Mouse (Mus musculus) kidney, postnatal 0 days (tissue): Measurements from ENCODE around the gene Stum. TPM values are rescaled to one million over a fixed set of nuclear protein-coding genes. Genes with fewer than 3 reads are reported as not detected.

Source experiments
- ATAC-seq: fragments of 200-750 bp; cut with Nextera tagmentation; replicated peaks from 2 replicates; pipeline ENCODE4 v1.8.0; 2017; ENCODE audit warnings: low read depth, moderate number of reproducible peaks, moderate TSS enrichment, moderate library complexity; ENCODE audit not compliant: low FRiP score
- DNase-seq: peaks from one replicate; pipeline ENCODE4 v3.0.0-alpha.2; 2016; ENCODE audit warnings: low spot score
- H3K27ac ChIP-seq: fragments of 300-500 bp; sonication (generic); 2 replicates; pipeline ENCODE4 v1.5.1; 2014; ENCODE audit warnings: mild to moderate bottlenecking
- H3K27me3 ChIP-seq: fragments of 300-500 bp; sonication (generic); 2 replicates; pipeline ENCODE4 v1.6.1; 2014; ENCODE audit warnings: low read length, mixed read lengths; ENCODE audit not compliant: insufficient read depth
- H3K36me3 ChIP-seq: fragments of 300-500 bp; sonication (generic); 2 replicates; pipeline ENCODE4 v1.6.1; 2014; ENCODE audit warnings: low read length, mixed read lengths; ENCODE audit not compliant: insufficient read depth
- H3K4me1 ChIP-seq: fragments of 300-500 bp; sonication (generic); replicated peaks from 2 replicates; pipeline ENCODE4 v1.6.1; 2014; ENCODE audit warnings: antibody characterized with exemption, low read length, mixed read lengths; ENCODE audit not compliant: insufficient read depth
- H3K4me2 ChIP-seq: fragments of 300-500 bp; sonication (generic); 2 replicates; pipeline ENCODE4 v1.6.1; 2014; ENCODE audit warnings: mild to moderate bottlenecking, low read length, moderate library complexity, mixed read lengths
- H3K4me3 ChIP-seq: fragments of 300-500 bp; sonication (generic); replicated peaks from 2 replicates; pipeline ENCODE4 v1.5.1; 2014; ENCODE audit warnings: low read depth, low read length
- H3K9ac ChIP-seq: fragments of 300-500 bp; sonication (generic); 2 replicates; pipeline ENCODE4 v1.6.1; 2014; ENCODE audit warnings: low read depth, low read length
- H3K9me3 ChIP-seq: fragments of 300-500 bp; sonication (generic); replicated peaks from 2 replicates; pipeline ENCODE4 v1.6.1; 2016; ENCODE audit warnings: low read length, inconsistent platforms, mixed read lengths
- CTCF ChIP-seq: IDR thresholded peaks from 2 replicates; pipeline ENCODE4 v1.5.1; 2016; ENCODE audit warnings: antibody characterized with exemption, low read depth, mild to moderate bottlenecking, moderate library complexity
- WGBS: fragments of 180-500 bp; shearing (Covaris S2); extraction: QIAGEN DNeasy Blood & Tissue Kit; methylation state at CpG from one replicate; pipeline ENCODE4 v1.1.7; 2014; 5-methylcytosine and 5-hydroxymethylcytosine counted together
- polyA plus RNA-seq: library from polyadenylated mRNA; unstranded; fragments of >200 nt; fragmentation: Nextera tagmentation; extraction: Ambion mirVana; gene quantifications from 2 replicates; pipeline ENCODE4 v1.2.1, GENCODE M21; 2015

Stum gene
- polyA plus RNA-seq, 1 experiment from 2014 or later, result 1.0 TPM

DNA sequence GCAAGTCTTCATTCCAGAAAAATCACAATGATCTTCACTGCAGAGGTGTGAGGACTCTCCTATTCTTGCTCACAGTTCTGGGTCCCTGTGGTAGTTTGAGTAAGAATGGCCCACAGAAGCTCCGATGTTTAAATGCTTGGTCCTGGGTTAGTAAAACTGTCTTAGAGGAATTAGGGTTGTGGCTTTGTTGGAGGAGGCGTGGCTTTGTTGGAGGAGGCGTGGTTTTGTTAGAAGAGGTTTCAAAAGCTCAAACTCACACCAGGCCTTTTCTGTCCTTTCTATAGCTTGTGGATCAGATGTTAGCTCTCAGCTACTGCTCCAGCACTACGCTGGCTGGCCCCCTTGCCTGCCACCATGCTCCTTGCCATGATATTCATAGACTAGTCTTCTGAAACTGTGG, 27.6 kb upstream of the Stum start:
- TF ChIP-seq CTCF, result no peak
- DNase-seq (peak; percentile 77), ATAC-seq (0 out of 2 replicates have a peak, but pooled peaks have one; percentile 4)
- H3K9ac ChIP-seq, result no peak overlapping the region
- H3K27me3 ChIP-seq, result no peaks in the 10 kb centered on the region
- 27% methylated on average over 4 of the region's 4 CpGs for WGBS
- no peaks in the 10 kb centered on the region for H3K36me3 ChIP-seq
- H3K4me1 ChIP-seq, result peaks cover 8% of the 10 kb centered on the region; the same call in 1 of the 2 replicates
- no peaks in the 10 kb centered on the region for H3K9me3 ChIP-seq
- H3K4me3 ChIP-seq, result no peak overlapping the region
- H3K4me2 ChIP-seq, result peak overlapping the region; percentile 28
- H3K27ac ChIP-seq, result no peak overlapping the region

DNA sequence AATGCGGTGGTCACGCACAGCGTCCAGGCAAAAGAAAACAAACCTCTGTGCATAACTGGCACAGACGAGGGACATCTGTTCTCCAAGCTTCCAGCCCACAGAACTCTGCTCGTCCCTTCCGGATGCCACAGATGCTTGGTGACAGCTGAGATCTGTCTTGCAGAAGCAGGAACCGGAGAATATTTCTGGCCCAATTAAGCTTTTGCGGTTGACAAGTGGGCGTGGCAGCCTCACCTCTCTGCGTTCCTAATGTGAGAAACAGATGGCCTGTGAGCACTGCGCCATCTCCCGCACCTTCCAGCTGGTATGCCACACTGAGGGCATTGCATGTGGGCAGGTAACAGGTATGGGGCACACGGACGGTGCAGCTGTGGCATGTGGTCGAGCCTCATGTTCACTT, 27.1 kb upstream of the Stum start:
- no peak for TF ChIP-seq CTCF
- Histone ChIP-seq H3K4me2 (peak overlapping the region; percentile 28), H3K4me1 (peaks cover 8% of the 10 kb centered on the region; the same call in 1 of the 2 replicates), H3K9ac (no peak overlapping the region), H3K4me3 (no peak overlapping the region), H3K36me3 (no peaks in the 10 kb centered on the region), H3K27me3 (no peaks in the 10 kb centered on the region), H3K9me3 (no peaks in the 10 kb centered on the region), H3K27ac (0 out of 2 replicates have a peak overlapping the region, but pooled peaks have one; percentile 21)
- peak; percentile 85 for DNase-seq
- ATAC-seq, result peak; percentile 77
- WGBS, result 20% methylated on average over 15 of the region's 15 CpGs

DNA sequence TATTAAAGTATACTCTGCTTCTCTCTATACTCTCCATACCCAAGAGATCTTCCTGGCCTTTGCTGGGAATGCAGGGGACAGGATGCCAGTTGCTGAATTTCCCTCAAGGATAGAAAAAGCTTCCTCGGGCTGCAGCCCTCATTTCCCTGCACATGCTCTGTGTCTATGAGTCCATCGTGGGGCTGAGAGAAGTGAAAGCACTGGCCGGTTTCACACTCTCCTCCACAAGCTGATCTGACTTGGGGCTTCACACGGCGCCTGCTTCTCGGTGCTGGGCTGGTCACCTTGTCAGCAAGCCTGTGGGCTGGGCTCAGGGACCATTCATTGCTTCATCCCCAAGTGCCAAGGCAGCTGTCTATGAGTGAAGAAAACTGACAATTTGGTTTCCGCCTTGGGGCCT, 25.4 kb upstream of the Stum start:
- DNase-seq (no peak), ATAC-seq (no peak)
- Histone ChIP-seq H3K9me3 (no peaks in the 10 kb centered on the region), H3K27me3 (no peaks in the 10 kb centered on the region), H3K9ac (no peak overlapping the region), H3K27ac (no peak overlapping the region), H3K4me1 (peaks cover 8% of the 10 kb centered on the region; the same call in 1 of the 2 replicates), H3K36me3 (no peaks in the 10 kb centered on the region), H3K4me3 (no peak overlapping the region), H3K4me2 (no peak overlapping the region)
- no peak for TF ChIP-seq CTCF
- WGBS, result 59% methylated on average over 7 of the region's 7 CpGs

DNA sequence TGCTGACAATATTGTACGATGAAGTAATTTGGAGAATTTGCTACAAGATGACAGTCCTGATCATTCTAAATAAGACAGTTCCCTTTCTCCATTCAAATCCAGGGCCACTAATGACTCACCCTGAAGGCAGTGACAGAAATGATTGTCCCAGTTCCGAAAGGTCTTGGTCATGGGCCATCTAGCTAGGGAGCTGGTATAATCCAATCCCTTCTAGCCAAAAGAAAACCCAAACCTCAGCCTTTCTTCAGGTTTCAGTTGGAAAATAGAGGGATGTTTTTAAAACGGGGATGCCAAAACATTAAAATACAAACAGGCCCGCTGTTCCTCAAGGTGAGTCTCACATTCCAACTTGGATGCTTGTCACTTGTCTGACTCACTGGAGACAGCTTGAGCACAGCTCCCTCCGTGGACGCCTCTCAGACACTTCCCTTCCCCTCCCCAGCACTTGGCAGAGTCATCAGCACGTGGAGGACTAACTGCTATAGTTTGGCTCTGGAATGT, 24.0 kb upstream of the Stum start:
- Histone ChIP-seq H3K4me1 (peaks cover 8% of the 10 kb centered on the region; the same call in 1 of the 2 replicates), H3K4me3 (no peak overlapping the region), H3K9me3 (no peaks in the 10 kb centered on the region), H3K27me3 (no peaks in the 10 kb centered on the region), H3K27ac (no peak overlapping the region), H3K36me3 (no peaks in the 10 kb centered on the region), H3K9ac (no peak overlapping the region), H3K4me2 (no peak overlapping the region)
- no peak for TF ChIP-seq CTCF
- WGBS, result 56% methylated on average over 7 of the region's 7 CpGs
- ATAC-seq (no peak), DNase-seq (no peak)

DNA sequence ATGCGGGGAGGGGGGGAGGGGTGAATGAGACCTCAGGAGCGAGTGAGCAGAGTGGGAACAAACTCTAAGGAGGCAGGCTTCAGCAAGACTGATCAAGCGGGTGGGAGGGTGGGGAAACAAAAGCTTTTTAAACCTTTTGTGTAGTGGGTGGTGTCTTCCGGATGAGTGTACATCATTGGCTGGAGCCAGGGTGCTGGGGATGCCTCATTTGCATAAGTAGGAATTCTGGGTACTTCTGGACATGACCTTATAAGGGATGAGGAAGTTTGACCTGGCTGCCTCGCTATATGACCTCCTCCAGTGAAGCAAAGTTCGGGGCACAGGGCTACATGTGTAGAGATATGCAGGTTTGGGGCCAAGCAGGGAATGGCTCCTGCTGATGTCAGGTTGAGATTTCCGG, 23.0 kb upstream of the Stum start:
- ATAC-seq (no peak), DNase-seq (no peak)
- no peaks in the 10 kb centered on the region for H3K9me3 ChIP-seq
- H3K27ac ChIP-seq, result no peak overlapping the region
- 86% methylated on average over 7 of the region's 7 CpGs for WGBS
- TF ChIP-seq CTCF, result no peak
- no peaks in the 10 kb centered on the region for H3K36me3 ChIP-seq
- peaks cover 8% of the 10 kb centered on the region; the same call in 1 of the 2 replicates for H3K4me1 ChIP-seq
- H3K4me3 ChIP-seq, result no peak overlapping the region
- no peak overlapping the region for H3K9ac ChIP-seq
- no peaks in the 10 kb centered on the region for H3K27me3 ChIP-seq
- H3K4me2 ChIP-seq, result no peak overlapping the region

DNA sequence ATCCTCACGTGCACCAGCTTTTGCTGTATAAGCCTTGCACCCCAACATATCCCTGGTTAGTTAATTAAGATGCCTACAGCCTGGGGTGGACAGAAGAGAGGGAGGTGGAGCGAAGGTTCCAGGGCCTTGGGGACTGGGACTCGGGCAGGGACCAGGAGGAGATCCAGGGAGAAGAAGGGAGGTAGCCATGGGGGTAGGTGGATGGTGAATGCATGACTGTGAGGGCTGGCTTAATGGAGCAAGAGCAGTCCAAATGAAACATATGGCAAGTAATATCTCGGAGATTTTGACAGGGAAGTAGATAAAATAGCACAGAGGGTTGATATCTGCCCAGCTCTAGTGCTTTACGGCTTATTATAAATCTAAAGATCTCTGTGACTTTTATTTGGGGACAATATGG, 21.6 kb upstream of the Stum start:
- Histone ChIP-seq H3K9ac (no peak overlapping the region), H3K27me3 (no peaks in the 10 kb centered on the region), H3K27ac (no peak overlapping the region), H3K4me3 (no peak overlapping the region), H3K9me3 (no peaks in the 10 kb centered on the region), H3K4me1 (no peaks in the 10 kb centered on the region), H3K36me3 (no peaks in the 10 kb centered on the region), H3K4me2 (no peak overlapping the region)
- no peak for DNase-seq
- no peak for TF ChIP-seq CTCF
- WGBS, result 81% methylated on average over 5 of the region's 5 CpGs
- no peak for ATAC-seq

DNA sequence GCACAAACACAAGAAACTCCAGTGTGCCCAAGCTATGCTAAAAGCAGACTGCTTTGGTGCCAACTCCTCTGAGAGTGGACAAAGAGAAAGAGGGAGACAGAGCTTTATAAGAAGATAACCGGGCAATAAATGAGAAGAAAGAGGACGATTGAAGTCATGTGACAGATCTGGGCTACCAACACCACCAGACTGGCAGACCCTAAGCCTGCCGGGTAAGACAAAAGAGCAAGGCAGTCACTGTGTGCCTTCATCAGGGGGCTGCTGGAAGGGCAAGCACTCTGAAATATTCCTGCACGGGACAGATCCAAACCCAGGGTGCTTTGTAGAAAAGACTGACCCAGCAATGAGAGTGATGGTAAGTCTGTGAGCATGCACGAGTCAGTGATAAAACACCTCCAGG, 20.2 kb upstream of the Stum start:
- DNase-seq, result no peak
- Histone ChIP-seq H3K4me2 (no peak overlapping the region), H3K27me3 (no peaks in the 10 kb centered on the region), H3K4me3 (no peak overlapping the region), H3K36me3 (no peaks in the 10 kb centered on the region), H3K9ac (no peak overlapping the region), H3K27ac (no peak overlapping the region), H3K9me3 (no peaks in the 10 kb centered on the region), H3K4me1 (no peaks in the 10 kb centered on the region)
- 60% methylated on average over 5 of the region's 5 CpGs for WGBS
- no peak for ATAC-seq
- no peak for TF ChIP-seq CTCF
